Mouse (Mus musculus) lung, postnatal 10 days (tissue): ENCODE measurements around the gene Pecr.

Experiments used
- DNase-seq: peaks from one replicate; pipeline ENCODE4 v3.0.0; 2021

Gene Pecr

GRCm38 (mm10) chr1:72228974-72229373 is 55.1 kb downstream of the Pecr start:
- DNase-seq = peak; percentile 37

GRCm38 (mm10) chr1:72227546-72227945 is 56.6 kb downstream of the Pecr start:
- DNase-seq = no peak

GRCm38 (mm10) chr1:72226887-72227481 is 57.1 kb downstream of the Pecr start:
- DNase-seq = no peak

GRCm38 (mm10) chr1:72226172-72226886 is 57.8 kb downstream of the Pecr start:
- peak; percentile 32 for DNase-seq

GRCm38 (mm10) chr1:72225720-72226171 is 58.4 kb downstream of the Pecr start:
- DNase-seq = peak; percentile 86

- DNase-seq = no peak
Observed at GRCm38 (mm10) chr1:72225054-72225718, 58.9 kb downstream of the Pecr start.

GRCm38 (mm10) chr1:72220008-72220407 is 64.1 kb downstream of the Pecr start:
- no peak for DNase-seq

GRCm38 (mm10) chr1:72219116-72219515 is 65.0 kb downstream of the Pecr start:
- DNase-seq = no peak

- no peak for DNase-seq
Observed at GRCm38 (mm10) chr1:72218626-72219025, 65.5 kb downstream of the Pecr start.

- DNase-seq = no peak
Observed at GRCm38 (mm10) chr1:72216761-72217160, 67.4 kb downstream of the Pecr start.

GRCm38 (mm10) chr1:72215174-72215573 is 68.9 kb downstream of the Pecr start:
- no peak for DNase-seq

GRCm38 (mm10) chr1:72214470-72214961 is 69.6 kb downstream of the Pecr start:
- DNase-seq = no peak

- DNase-seq = no peak
Observed at GRCm38 (mm10) chr1:72213954-72214353, 70.2 kb downstream of the Pecr start.

GRCm38 (mm10) chr1:72211701-72212699 is 72.1 kb downstream of the Pecr start, which contains the start of gene Mreg:
Gene Mreg, minus strand, starts transcription at chr1:72212307.
- peak; percentile 64 for DNase-seq

GRCm38 (mm10) chr1:72210803-72211679 is 73.1 kb downstream of the Pecr start:
- DNase-seq = no peak
